Mouse (Mus musculus) midbrain, embryonic 14.5 days (tissue): ENCODE results near the gene Get4. TPM values are rescaled to one million over a fixed set of nuclear protein-coding genes. Genes with fewer than 3 reads are reported as not detected.

Experiments
- ATAC-seq: fragments of 200-750 bp; cut with Nextera tagmentation; 2 replicates; pipeline ENCODE4 v1.8.0; 2017; ENCODE audit warnings: moderate number of reproducible peaks, moderate library complexity; ENCODE audit not compliant: low FRiP score, low TSS enrichment
- DNase-seq: peaks from one replicate; pipeline ENCODE4 v3.0.0-alpha.2; 2015
- H3K27ac ChIP-seq: fragments of 300-500 bp; sonication (generic); replicated peaks from 2 replicates; pipeline ENCODE4 v1.5.1; 2014; ENCODE audit warnings: mild to moderate bottlenecking, low read depth, low read length, moderate library complexity
- H3K27me3 ChIP-seq: fragments of 300-500 bp; sonication (generic); 2 replicates; pipeline ENCODE4 v1.6.1; 2014; ENCODE audit warnings: low read length, control low read depth, mixed read lengths; ENCODE audit not compliant: control insufficient read depth, insufficient read depth
- H3K36me3 ChIP-seq: fragments of 300-500 bp; sonication (generic); 2 replicates; pipeline ENCODE4 v1.6.1; 2014; ENCODE audit warnings: low read length, control low read depth; ENCODE audit not compliant: control insufficient read depth, insufficient read depth
- H3K4me1 ChIP-seq: fragments of 300-500 bp; sonication (generic); 2 replicates; pipeline ENCODE4 v1.6.1; 2014; ENCODE audit warnings: mild to moderate bottlenecking, antibody characterized with exemption, low read length, control low read depth; ENCODE audit not compliant: control insufficient read depth, insufficient read depth
- H3K4me2 ChIP-seq: fragments of 300-500 bp; sonication (generic); 2 replicates; pipeline ENCODE4 v1.6.1; 2014; ENCODE audit warnings: mild to moderate bottlenecking, low read length, moderate library complexity
- H3K4me3 ChIP-seq: fragments of 300-500 bp; sonication (generic); replicated peaks from 2 replicates; pipeline ENCODE4 v1.5.1; 2014; ENCODE audit warnings: low read depth, low read length
- H3K9ac ChIP-seq: fragments of 300-500 bp; sonication (generic); replicated peaks from 2 replicates; pipeline ENCODE4 v1.6.1; 2014; ENCODE audit warnings: mild to moderate bottlenecking, low read length, moderate library complexity
- H3K9me3 ChIP-seq: fragments of 300-500 bp; sonication (generic); 2 replicates; pipeline ENCODE4 v1.6.1; 2016; ENCODE audit warnings: low read length, control low read depth, mixed read lengths; ENCODE audit not compliant: control insufficient read depth
- WGBS: fragments of 180-500 bp; shearing (Covaris S2); extraction: QIAGEN DNeasy Blood & Tissue Kit; methylation state at CpG from one replicate; pipeline ENCODE4 v1.1.7; 2014; 5-methylcytosine and 5-hydroxymethylcytosine counted together
- polyA plus RNA-seq: library from polyadenylated mRNA; unstranded; fragments of >200 nt; fragmentation: Nextera tagmentation; extraction: Ambion mirVana; gene quantifications from 2 replicates; pipeline ENCODE4 v1.2.1, GENCODE M21; 2014

Gene Get4
- polyA plus RNA-seq, 1 experiment from 2014 or later: 113 TPM

- Histone ChIP-seq H3K27ac (no peak overlapping the region), H3K9ac (no peak overlapping the region), H3K9me3 (no peaks in the 10 kb centered on the region), H3K4me1 (no peaks in the 10 kb centered on the region), H3K27me3 (no peaks in the 10 kb centered on the region), H3K4me2 (no peak overlapping the region), H3K36me3 (peaks cover 28% of the 10 kb centered on the region), H3K4me3 (no peak overlapping the region)
- DNase-seq (no peak), ATAC-seq (no peak)
Observed at GRCm38 (mm10) chr5:139214298-139214697, 37.8 kb upstream of the Get4 start.

DNA sequence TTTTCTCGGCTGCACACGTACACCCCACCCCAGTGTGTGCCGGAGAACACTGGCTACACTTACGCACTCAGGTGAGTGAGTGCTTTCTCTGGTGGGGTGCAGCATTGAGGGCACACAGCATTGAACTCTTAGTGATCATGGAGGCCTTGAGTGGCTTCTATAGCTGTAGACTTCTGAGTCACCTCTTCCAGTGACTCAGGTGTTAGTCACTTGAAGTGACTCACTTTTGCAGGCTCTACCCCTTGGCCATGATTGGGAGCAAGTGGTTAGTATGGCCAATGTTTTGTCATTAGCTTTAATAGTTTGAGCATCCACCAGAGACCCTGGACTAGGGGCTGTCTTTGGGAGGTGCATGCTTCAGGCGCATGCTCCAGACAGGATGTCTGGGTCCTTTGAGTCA is 36.9 kb upstream of the Get4 start:
- Histone ChIP-seq H3K9ac (no peak overlapping the region), H3K4me3 (no peak overlapping the region)
- WGBS: 95% methylated on average over 5 of the region's 5 CpGs

DNA sequence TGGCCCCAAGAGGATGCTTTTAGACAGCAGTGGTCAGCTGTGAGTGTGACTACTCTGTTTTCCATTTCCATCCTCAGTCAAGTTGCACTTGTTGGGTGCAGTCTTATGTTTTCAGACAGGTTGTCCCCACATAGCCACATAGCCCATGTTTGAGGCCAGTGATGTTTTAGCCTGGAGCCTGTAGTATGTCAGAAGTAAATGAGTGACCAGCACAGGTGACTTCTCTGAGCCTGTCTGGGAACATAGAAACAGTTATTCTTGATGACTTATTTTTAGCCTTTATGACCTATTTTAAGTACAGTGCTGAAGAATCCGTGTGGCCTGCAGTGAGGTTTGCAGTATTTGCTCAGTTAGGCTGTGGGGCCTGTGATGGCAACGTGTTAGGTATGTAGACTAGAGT is 36.0 kb upstream of the Get4 start:
- Histone ChIP-seq H3K9ac (no peak overlapping the region), H3K36me3 (peaks cover 31% of the 10 kb centered on the region), H3K27me3 (no peaks in the 10 kb centered on the region), H3K27ac (no peak overlapping the region), H3K9me3 (no peaks in the 10 kb centered on the region), H3K4me3 (no peak overlapping the region), H3K4me2 (no peak overlapping the region), H3K4me1 (no peaks in the 10 kb centered on the region)
- 95% methylated on average over 2 of the region's 2 CpGs for WGBS
- DNase-seq: no peak
- no peak for ATAC-seq

More for the DNA sequence above, 36.9 kb upstream of the Get4 start:
- H3K9me3 ChIP-seq: no peaks in the 10 kb centered on the region
- H3K4me2 ChIP-seq: no peak overlapping the region
- H3K27ac ChIP-seq: no peak overlapping the region
- ATAC-seq: no peak
- peaks cover 27% of the 10 kb centered on the region for H3K36me3 ChIP-seq
- DNase-seq: no peak
- no peaks in the 10 kb centered on the region for H3K27me3 ChIP-seq
- H3K4me1 ChIP-seq: no peaks in the 10 kb centered on the region

- ATAC-seq: no peak
- 88% methylated on average over 3 of the region's 3 CpGs for WGBS
- Histone ChIP-seq H3K4me1 (no peaks in the 10 kb centered on the region), H3K4me2 (no peak overlapping the region), H3K9ac (no peak overlapping the region), H3K9me3 (no peaks in the 10 kb centered on the region), H3K27me3 (no peaks in the 10 kb centered on the region), H3K27ac (no peak overlapping the region), H3K4me3 (no peak overlapping the region), H3K36me3 (peaks cover 37% of the 10 kb centered on the region)
- no peak for DNase-seq
Observed at GRCm38 (mm10) chr5:139216774-139217173, 35.4 kb upstream of the Get4 start.

DNA sequence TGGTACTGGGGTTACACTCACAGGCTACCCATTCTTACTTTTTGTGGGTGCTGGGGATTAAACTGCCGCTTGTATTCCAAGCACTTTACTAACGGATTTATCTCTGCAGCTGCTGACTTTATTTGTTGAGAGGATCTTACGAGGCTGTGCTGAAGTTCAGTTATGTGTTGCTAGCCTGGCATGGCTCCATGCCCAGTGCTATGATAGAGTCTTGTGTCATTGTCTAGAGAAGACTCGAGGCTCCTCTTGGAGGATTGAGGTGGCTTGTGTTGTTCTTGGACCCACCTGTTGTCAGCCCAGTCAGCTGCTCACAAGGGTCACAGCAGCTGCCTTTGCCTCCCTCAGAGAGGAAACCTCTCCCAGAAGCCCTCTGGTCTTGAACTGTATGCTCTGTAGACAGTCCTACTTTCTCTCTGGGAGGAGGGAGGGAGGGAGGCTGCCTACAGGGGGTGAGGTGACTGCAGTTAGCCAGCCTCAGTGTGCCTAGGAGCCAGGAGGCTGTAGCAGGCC is 32.1 kb upstream of the Get4 start:
- ATAC-seq (no peak), DNase-seq (no peak)
- no peaks in the 10 kb centered on the region for H3K27me3 ChIP-seq
- 89% methylated on average over 4 of the region's 4 CpGs for WGBS
- H3K9ac ChIP-seq: no peak overlapping the region
- no peak overlapping the region for H3K4me2 ChIP-seq
- no peaks in the 10 kb centered on the region for H3K4me1 ChIP-seq
- no peaks in the 10 kb centered on the region for H3K9me3 ChIP-seq
- peaks cover 67% of the 10 kb centered on the region for H3K36me3 ChIP-seq
- H3K27ac ChIP-seq: no peak overlapping the region
- H3K4me3 ChIP-seq: no peak overlapping the region

GRCm38 (mm10) chr5:139220610-139221009 is 31.5 kb upstream of the Get4 start:
- 89% methylated on average over 4 of the region's 4 CpGs for WGBS
- H3K4me2 ChIP-seq: no peak overlapping the region
- H3K4me3 ChIP-seq: no peak overlapping the region
- no peak overlapping the region for H3K27ac ChIP-seq
- DNase-seq (no peak), ATAC-seq (no peak)
- H3K27me3 ChIP-seq: no peaks in the 10 kb centered on the region
- peaks cover 67% of the 10 kb centered on the region for H3K36me3 ChIP-seq
- H3K9ac ChIP-seq: no peak overlapping the region
- H3K4me1 ChIP-seq: no peaks in the 10 kb centered on the region
- no peaks in the 10 kb centered on the region for H3K9me3 ChIP-seq

GRCm38 (mm10) chr5:139223331-139223730 is 28.8 kb upstream of the Get4 start:
- no peak for ATAC-seq
- H3K27me3 ChIP-seq: no peaks in the 10 kb centered on the region
- no peak overlapping the region for H3K4me2 ChIP-seq
- H3K9ac ChIP-seq: no peak overlapping the region
- no peak overlapping the region for H3K27ac ChIP-seq
- 94% methylated on average over 10 of the region's 10 CpGs for WGBS
- no peaks in the 10 kb centered on the region for H3K9me3 ChIP-seq
- H3K36me3 ChIP-seq: peaks cover 80% of the 10 kb centered on the region
- no peak overlapping the region for H3K4me3 ChIP-seq
- DNase-seq: no peak
- no peaks in the 10 kb centered on the region for H3K4me1 ChIP-seq

DNA sequence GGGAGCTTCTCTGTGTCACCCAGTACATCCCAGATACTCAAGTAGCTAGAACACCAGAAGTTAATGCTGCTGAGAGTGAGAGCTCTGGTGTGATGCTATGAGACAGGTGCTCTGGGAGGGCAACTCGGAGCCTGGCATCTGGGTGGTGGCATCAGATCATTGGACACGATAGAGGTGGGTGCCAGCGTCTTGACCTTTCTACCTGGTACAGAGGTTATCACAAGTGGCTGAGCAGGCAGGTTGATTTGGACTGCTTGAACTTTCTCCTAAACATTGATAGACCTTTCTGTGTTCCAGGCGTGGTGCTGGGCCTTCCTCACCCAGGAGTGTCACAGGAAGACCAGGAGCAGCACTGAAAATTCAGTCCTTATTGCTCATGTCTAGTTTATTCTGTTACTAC is 24.9 kb upstream of the Get4 start:
- DNase-seq (no peak), ATAC-seq (no peak)
- no peaks in the 10 kb centered on the region for H3K4me1 ChIP-seq
- no peak overlapping the region for H3K9ac ChIP-seq
- H3K9me3 ChIP-seq: no peaks in the 10 kb centered on the region
- H3K27ac ChIP-seq: no peak overlapping the region
- H3K4me2 ChIP-seq: no peak overlapping the region
- no peaks in the 10 kb centered on the region for H3K27me3 ChIP-seq
- H3K36me3 ChIP-seq: peaks cover 92% of the 10 kb centered on the region
- H3K4me3 ChIP-seq: no peak overlapping the region
- 95% methylated on average over 4 of the region's 4 CpGs for WGBS

- Histone ChIP-seq H3K4me2 (no peak overlapping the region), H3K4me3 (no peak overlapping the region), H3K9ac (no peak overlapping the region), H3K27me3 (no peaks in the 10 kb centered on the region), H3K4me1 (no peaks in the 10 kb centered on the region), H3K36me3 (peaks cover 92% of the 10 kb centered on the region), H3K9me3 (no peaks in the 10 kb centered on the region), H3K27ac (no peak overlapping the region)
- WGBS: 97% methylated on average over 2 of the region's 2 CpGs
- ATAC-seq (no peak), DNase-seq (no peak)
Observed at GRCm38 (mm10) chr5:139227645-139228044, 24.5 kb upstream of the Get4 start.
